Mouse (Mus musculus) heart, embryonic 14.5 days (tissue): ENCODE results near the gene Rabep2. TPM values are rescaled to one million over a fixed set of nuclear protein-coding genes. Genes with fewer than 3 reads are reported as not detected.

Experiments used
- ATAC-seq: fragments of 200-750 bp; cut with Nextera tagmentation; 2 replicates; pipeline ENCODE4 v1.8.0; 2017; ENCODE audit warnings: low read depth, moderate TSS enrichment; ENCODE audit not compliant: insufficient number of reproducible peaks, insufficient read depth, low FRiP score
- H3K27ac ChIP-seq, 2 experiments: fragments of 200-500 bp in 1 of 2; fragments of 300-500 bp in 1 of 2; sonication (generic) in 1 of 2; replicated peaks in 1 of 2; 2 replicates each; pipeline ENCODE4 v1.5.1; 2012 to 2014; ENCODE audit warnings: low read depth in 2 of 2, low read length in 2 of 2, control low read depth in 1 of 2, mild to moderate bottlenecking in 1 of 2, mixed read lengths in 1 of 2; ENCODE audit not compliant: control insufficient read depth in 1 of 2, insufficient read depth in 1 of 2
- H3K27me3 ChIP-seq: fragments of 300-500 bp; sonication (generic); 2 replicates; pipeline ENCODE4 v1.6.1; 2014; ENCODE audit warnings: mild to moderate bottlenecking, low read length, control low read depth; ENCODE audit not compliant: control insufficient read depth, insufficient read depth
- H3K36me3 ChIP-seq: fragments of 300-500 bp; sonication (generic); 2 replicates; pipeline ENCODE4 v1.6.1; 2014; ENCODE audit warnings: mild to moderate bottlenecking, control low read depth, low read length, mixed read lengths; ENCODE audit not compliant: control insufficient read depth, insufficient read depth
- H3K4me1 ChIP-seq, 2 experiments: fragments of 200-500 bp in 1 of 2; fragments of 300-500 bp in 1 of 2; sonication (generic) in 1 of 2; 2 replicates each; pipeline ENCODE4 v1.6.1; 2012 to 2014; ENCODE audit warnings: low read length in 2 of 2, control low read depth in 1 of 2, mixed read lengths in 1 of 2; ENCODE audit not compliant: control insufficient read depth in 2 of 2, insufficient read depth in 2 of 2
- H3K4me2 ChIP-seq: fragments of 300-500 bp; sonication (generic); 2 replicates; pipeline ENCODE4 v1.6.1; 2014; ENCODE audit warnings: mild to moderate bottlenecking, low read length
- H3K4me3 ChIP-seq, 2 experiments: fragments of 200-500 bp in 1 of 2; fragments of 300-500 bp in 1 of 2; sonication (generic) in 1 of 2; 2 replicates each; pipeline ENCODE4 v1.5.1; 2012 to 2014; ENCODE audit warnings: low read length in 2 of 2, mild to moderate bottlenecking in 2 of 2, control low read depth in 1 of 2, low read depth in 1 of 2, moderate library complexity in 1 of 2; ENCODE audit not compliant: control insufficient read depth in 1 of 2, insufficient read depth in 1 of 2
- H3K9ac ChIP-seq: fragments of 300-500 bp; sonication (generic); 2 replicates; pipeline ENCODE4 v1.6.1; 2014; ENCODE audit warnings: mild to moderate bottlenecking, low read length
- H3K9me3 ChIP-seq: fragments of 300-500 bp; sonication (generic); 2 replicates; pipeline ENCODE4 v1.6.1; 2016; ENCODE audit warnings: low read length, control low read depth; ENCODE audit not compliant: control insufficient read depth
- WGBS: fragments of 180-500 bp; shearing (Covaris S2); extraction: QIAGEN DNeasy Blood & Tissue Kit; methylation state at CpG from one replicate; pipeline ENCODE4 v1.1.7; 2014; 5-methylcytosine and 5-hydroxymethylcytosine counted together
- polyA plus RNA-seq: library from polyadenylated mRNA; unstranded; fragments of >200 nt; fragmentation: Nextera tagmentation; extraction: Ambion mirVana; gene quantifications from 2 replicates; pipeline ENCODE4 v1.2.1, GENCODE M21; 2014

The Rabep2 gene
- polyA plus RNA-seq, 1 experiment from 2014 or later: 19.8 TPM

- no peak overlapping the region for H3K4me3 ChIP-seq
- H3K27me3 ChIP-seq: no peaks in the 10 kb centered on the region
- no peak overlapping the region for H3K4me2 ChIP-seq
- ATAC-seq: no peak
- 93% methylated on average over 4 of the region's 4 CpGs for WGBS
- H3K27ac ChIP-seq: no peak overlapping the region
- H3K36me3 ChIP-seq: no peaks in the 10 kb centered on the region
- no peaks in the 10 kb centered on the region for H3K9me3 ChIP-seq
- no peak overlapping the region for H3K9ac ChIP-seq
- no peaks in the 10 kb centered on the region for H3K4me1 ChIP-seq
Measured at GRCm38 (mm10) chr7:126417606-126418005, 11.0 kb upstream of the Rabep2 start.

- Histone ChIP-seq H3K27me3 (no peaks in the 10 kb centered on the region), H3K27ac (no peak overlapping the region), H3K9ac (no peak overlapping the region), H3K4me1 (no peaks in the 10 kb centered on the region), H3K4me2 (no peak overlapping the region), H3K36me3 (no peaks in the 10 kb centered on the region), H3K4me3 (no peak overlapping the region), H3K9me3 (no peaks in the 10 kb centered on the region)
- ATAC-seq: no peak
- 34% methylated on average over 3 of the region's 3 CpGs for WGBS
Measured at GRCm38 (mm10) chr7:126418496-126418895, 10.1 kb upstream of the Rabep2 start.

DNA sequence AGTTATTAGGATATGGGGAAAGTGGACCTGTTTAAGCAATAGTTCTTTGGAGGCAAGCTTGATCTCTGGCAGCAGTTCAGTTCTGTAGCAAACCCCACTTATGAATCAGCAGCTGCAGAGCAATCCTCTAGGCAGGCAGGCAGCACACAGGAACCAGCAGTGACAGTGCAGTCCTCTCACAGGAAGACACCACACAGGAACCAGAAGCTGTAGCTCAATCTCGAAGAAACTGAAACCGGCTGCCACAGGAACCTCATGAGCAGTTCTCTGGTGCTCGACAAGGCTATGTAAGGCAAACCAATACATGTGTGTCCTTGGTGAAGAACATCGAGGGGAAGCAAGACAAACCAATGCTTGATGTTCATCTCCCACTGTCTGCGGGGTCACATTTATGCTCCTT, 6.8 kb upstream of the Rabep2 start:
- 80% methylated on average over 5 of the region's 5 CpGs for WGBS
- Histone ChIP-seq H3K4me1 (no peaks in the 10 kb centered on the region), H3K36me3 (no peaks in the 10 kb centered on the region), H3K27ac (no peak overlapping the region), H3K4me2 (no peak overlapping the region), H3K4me3 (no peak overlapping the region), H3K27me3 (no peaks in the 10 kb centered on the region), H3K9ac (no peak overlapping the region), H3K9me3 (no peaks in the 10 kb centered on the region)
- ATAC-seq: no peak

GRCm38 (mm10) chr7:126424161-126424560, 4.4 kb upstream of the Rabep2 start:
- Histone ChIP-seq H3K9ac (no peak overlapping the region), H3K27ac (no peak overlapping the region), H3K4me3 (no peak overlapping the region), H3K36me3 (no peaks in the 10 kb centered on the region), H3K4me1 (peaks cover 0 to 5% of the 10 kb centered on the region in 2 experiments; a peak in 3 of 4 replicates), H3K4me2 (no peak overlapping the region), H3K9me3 (no peaks in the 10 kb centered on the region), H3K27me3 (no peaks in the 10 kb centered on the region)
- WGBS: 70% methylated on average over 6 of the region's 6 CpGs
- ATAC-seq: no peak

- Histone ChIP-seq H3K27me3 (no peaks in the 10 kb centered on the region), H3K27ac (no peak overlapping the region), H3K4me3 (no peak overlapping the region), H3K9ac (no peak overlapping the region), H3K4me2 (no peak overlapping the region), H3K9me3 (no peaks in the 10 kb centered on the region), H3K36me3 (peaks cover 11% of the 10 kb centered on the region), H3K4me1 (peaks cover 3 to 12% of the 10 kb centered on the region in 2 experiments)
- WGBS: 41% methylated on average over 12 of the region's 13 CpGs
- ATAC-seq: no peak
Measured at GRCm38 (mm10) chr7:126427323-126427860, 1.2 kb upstream of the Rabep2 start.

- H3K27ac ChIP-seq: peak overlapping the region; percentile 82 to 93
- peak overlapping the region; percentile 73 for H3K9ac ChIP-seq
- 11% methylated on average over 4 of the region's 4 CpGs for WGBS
- no peaks in the 10 kb centered on the region for H3K27me3 ChIP-seq
- ATAC-seq: no peak
- H3K9me3 ChIP-seq: no peaks in the 10 kb centered on the region
- H3K4me2 ChIP-seq: peak overlapping the region; percentile 87
- peak overlapping the region; percentile 79 to 87 for H3K4me3 ChIP-seq
- H3K4me1 ChIP-seq: peaks cover 3 to 12% of the 10 kb centered on the region in 2 experiments
- peaks cover 11% of the 10 kb centered on the region for H3K36me3 ChIP-seq
Measured at GRCm38 (mm10) chr7:126428154-126428553, 405 bp upstream of the Rabep2 start.

- H3K4me2 ChIP-seq: peak overlapping the region; percentile 87
- peak overlapping the region; percentile 73 for H3K9ac ChIP-seq
- peaks cover 23% of the 10 kb centered on the region for H3K36me3 ChIP-seq
- ATAC-seq: no peak
- 0 out of 4 replicates have a peak overlapping the region, but pooled peaks of 1 of the 2 experiments have one; percentile 2 for H3K27ac ChIP-seq
- H3K4me1 ChIP-seq: peaks cover 3 to 12% of the 10 kb centered on the region in 2 experiments
- H3K9me3 ChIP-seq: no peaks in the 10 kb centered on the region
- no peaks in the 10 kb centered on the region for H3K27me3 ChIP-seq
- H3K4me3 ChIP-seq: peak overlapping the region; percentile 79 to 87
- 33% methylated on average over 15 of the region's 15 CpGs for WGBS
Measured at GRCm38 (mm10) chr7:126429503-126429898, 942 bp downstream of the Rabep2 start.

DNA sequence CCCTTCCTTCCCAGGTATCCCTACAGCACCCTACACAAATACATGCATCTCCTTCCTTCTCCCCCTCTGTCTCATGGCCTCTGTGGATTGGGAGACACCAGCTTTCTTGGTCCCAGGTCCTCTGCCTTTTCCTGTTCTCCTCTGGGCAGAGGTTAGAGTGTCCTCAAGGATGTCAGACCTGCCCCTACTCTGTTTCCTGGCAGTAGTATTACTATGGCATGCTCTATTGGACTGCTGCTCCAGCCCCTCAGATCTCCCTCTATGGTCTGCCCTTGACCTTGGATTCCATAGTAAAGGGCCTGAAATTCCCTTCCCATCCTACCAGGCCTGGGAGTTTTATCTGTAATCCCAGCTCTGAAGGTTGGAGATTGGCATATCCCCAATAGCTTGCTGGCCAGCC, 1.6 kb downstream of the Rabep2 start:
- no peak for ATAC-seq
- no peaks in the 10 kb centered on the region for H3K9me3 ChIP-seq
- H3K27ac ChIP-seq: no peak overlapping the region
- H3K9ac ChIP-seq: peak overlapping the region; percentile 73; the same call in 1 of the 2 replicates
- H3K4me1 ChIP-seq: peaks cover 3 to 12% of the 10 kb centered on the region in 2 experiments
- H3K36me3 ChIP-seq: peaks cover 26% of the 10 kb centered on the region
- H3K4me3 ChIP-seq: no peak overlapping the region
- H3K4me2 ChIP-seq: no peak overlapping the region
- H3K27me3 ChIP-seq: no peaks in the 10 kb centered on the region
